Comparison of ENCODE assay signal across 10 mouse cellular contexts in genomic region chr1:66777878-66778277, GRCm38 (mm10). TPM values are rescaled to one million over a fixed set of nuclear protein-coding genes. Genes with fewer than 3 reads are reported as not detected.
DNase-seq lines count a peak whose midpoint lies in the region.
"Had no signal": no experiment of that assay in that cellular context is flagged by ENCODE, and none has a peak within 500 bp of the region (broad histone marks: within the 10 kb centered on the region; RNA-seq: fewer than 3 reads in every experiment).

No protein-coding gene starts in this region.

- peak; percentile 25 for DNase-seq in gastrocnemius, adult 18-20 months (ENCODE audit: low spot score)
- DNase-seq in gastrocnemius, postnatal 4 days (ENCODE audit: low spot score in 2 of 2): no peak
- peak; percentile 11 to 48 for DNase-seq in lung, adult 18-20 months
- DNase-seq in lung, postnatal 4 days: no peak
- peak; percentile 10 to 32 for DNase-seq in heart, adult 9 months (ENCODE audit: low spot score in 2 of 2)
- peak; percentile 20 for DNase-seq in lung, postnatal 10 days
- no peak for DNase-seq in urinary bladder, postnatal 25 days (ENCODE audit: low spot score)
- DNase-seq in thymus, postnatal 10 days (ENCODE audit: low spot score in 2 of 2): no peak
- DNase-seq: embryo, embryonic 11 days; right cerebral cortex, adult 18-20 months had no signal

RNA-seq across cellular contexts. Expression of gene Kansl1l, which starts 39.5 kb away (rescaled TPM):
- 10 to 100 TPM; 20.5 to 21.0 TPM for total RNA-seq in gastrocnemius, adult 18-20 months (2021)
- 10 to 100 TPM; 21.1 to 25.2 TPM for total RNA-seq in gastrocnemius, postnatal 4 days (2021)

Comparison
In these comparisons a context has a peak if more than half of its experiments do, and no peak if none do; other contexts are left out.
1. DNase-seq: peak in gastrocnemius, adult 18-20 months (single experiment), lung, adult 18-20 months (2 of 2), heart, adult 9 months (2 of 2) and lung, postnatal 10 days (single experiment); none in gastrocnemius, postnatal 4 days (0 of 2), lung, postnatal 4 days (0 of 2), urinary bladder, postnatal 25 days (single experiment) and thymus, postnatal 10 days (0 of 2).